Mouse (Mus musculus): ENCODE results near the gene Sh3gl3. TPM values are rescaled to one million over a fixed set of nuclear protein-coding genes. Genes with fewer than 3 reads are reported as not detected.

The Sh3gl3 gene
- polyA plus RNA-seq, 1 experiment from 2014 or later = 69.4 TPM

DNA sequence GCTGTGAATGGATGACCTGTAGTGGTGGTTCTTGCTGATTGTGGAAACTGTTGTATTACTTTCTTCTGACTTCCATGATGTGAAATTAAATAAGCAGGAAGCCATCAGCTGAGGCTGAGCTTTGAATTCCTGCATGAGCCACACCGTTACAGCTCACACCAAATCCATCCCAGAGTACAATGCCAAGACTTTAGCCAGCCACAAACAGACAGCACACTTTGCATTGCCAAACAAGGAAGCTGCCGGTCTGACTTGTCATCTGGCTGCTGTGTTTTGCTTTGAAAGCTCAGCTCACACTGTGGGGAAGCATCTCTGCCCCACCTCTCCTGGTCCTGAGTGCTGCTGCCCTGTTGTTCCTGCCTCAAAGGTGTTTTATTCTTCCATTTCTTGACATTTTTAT is 9.1 kb downstream of the Sh3gl3 start:
- no peaks in the 10 kb centered on the region for H3K4me1 ChIP-seq (ENCODE audit: control insufficient read depth, insufficient read depth, low read depth, low read length)
- no peak overlapping the region for H3K4me2 ChIP-seq (ENCODE audit: low read length)
- H3K27ac ChIP-seq (ENCODE audit: low read depth, low read length) = no peak overlapping the region
- no peak overlapping the region for H3K9ac ChIP-seq (ENCODE audit: low read depth, low read length)
- ATAC-seq = no peak
- H3K9me3 ChIP-seq (ENCODE audit: control insufficient read depth, low read length) = 0 out of 2 replicates have a peak, but pooled peaks cover 2% of the 10 kb centered on the region
- H3K36me3 ChIP-seq (ENCODE audit: control insufficient read depth, insufficient read depth, low read length) = no peaks in the 10 kb centered on the region
- H3K27me3 ChIP-seq (replicated peaks; ENCODE audit: control insufficient read depth, insufficient read depth, low read length) = no peaks in the 10 kb centered on the region
- WGBS = 10% methylated on average over 2 of the region's 2 CpGs
- H3K4me3 ChIP-seq (ENCODE audit: low read length) = no peak overlapping the region

DNA sequence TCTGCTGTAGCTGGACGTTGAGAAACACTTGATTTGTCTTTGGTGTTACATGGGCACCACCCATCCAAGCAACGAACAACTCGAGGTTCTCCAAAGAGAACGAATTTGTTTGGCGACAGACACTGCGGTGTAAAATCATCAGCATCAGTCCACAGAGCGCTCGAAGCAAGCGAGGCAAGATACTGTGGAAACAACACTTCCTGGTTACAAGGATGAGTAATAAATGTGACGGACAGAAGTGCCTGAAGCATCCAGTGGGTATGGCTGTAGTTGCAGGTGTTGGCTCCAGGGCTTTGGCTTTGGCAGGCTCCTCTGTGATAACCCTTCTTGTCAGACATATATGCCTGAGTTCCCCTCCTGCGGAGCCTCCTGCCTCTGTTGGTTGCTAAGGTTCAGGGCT is 18.0 kb downstream of the Sh3gl3 start:
- Histone ChIP-seq H3K36me3 (ENCODE audit: control insufficient read depth, insufficient read depth, low read length) (no peaks in the 10 kb centered on the region), H3K4me3 (ENCODE audit: low read length) (no peak overlapping the region), H3K4me1 (ENCODE audit: control insufficient read depth, insufficient read depth, low read depth, low read length) (no peaks in the 10 kb centered on the region), H3K4me2 (ENCODE audit: low read length) (no peak overlapping the region), H3K27ac (ENCODE audit: low read depth, low read length) (no peak overlapping the region), H3K9me3 (ENCODE audit: control insufficient read depth, low read length) (no peaks in the 10 kb centered on the region), H3K27me3 (replicated peaks; ENCODE audit: control insufficient read depth, insufficient read depth, low read length) (no peaks in the 10 kb centered on the region), H3K9ac (ENCODE audit: low read depth, low read length) (no peak overlapping the region)
- ATAC-seq = no peak
- 89% methylated on average over 11 of the region's 11 CpGs for WGBS

DNA sequence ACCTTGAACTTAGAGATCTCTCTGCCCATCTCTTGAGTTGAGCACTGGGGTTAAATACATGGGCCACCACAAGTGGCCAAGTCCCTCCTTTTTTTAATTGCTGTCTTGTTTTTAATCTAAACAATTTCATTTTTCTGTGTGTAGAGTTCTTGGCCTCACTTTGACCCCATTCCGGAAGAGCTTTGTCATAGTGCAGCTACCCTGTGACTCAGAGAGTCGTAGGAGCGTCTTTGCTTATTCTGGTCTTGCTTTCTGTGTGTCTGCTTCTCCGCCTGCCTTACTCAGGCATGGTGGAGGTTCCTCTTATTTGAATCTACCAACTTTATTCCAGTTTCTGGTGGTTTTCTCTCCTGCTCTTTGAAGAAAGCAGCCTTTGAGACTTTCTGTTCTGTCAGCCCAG is 18.9 kb downstream of the Sh3gl3 start:
- Histone ChIP-seq H3K9me3 (ENCODE audit: control insufficient read depth, low read length) (no peaks in the 10 kb centered on the region), H3K36me3 (ENCODE audit: control insufficient read depth, insufficient read depth, low read length) (no peaks in the 10 kb centered on the region), H3K27me3 (replicated peaks; ENCODE audit: control insufficient read depth, insufficient read depth, low read length) (no peaks in the 10 kb centered on the region), H3K27ac (ENCODE audit: low read depth, low read length) (no peak overlapping the region), H3K4me1 (ENCODE audit: control insufficient read depth, insufficient read depth, low read depth, low read length) (no peaks in the 10 kb centered on the region), H3K4me3 (ENCODE audit: low read length) (no peak overlapping the region), H3K9ac (ENCODE audit: low read depth, low read length) (no peak overlapping the region), H3K4me2 (ENCODE audit: low read length) (no peak overlapping the region)
- ATAC-seq = no peak
- WGBS = 89% methylated on average over 4 of the region's 4 CpGs

DNA sequence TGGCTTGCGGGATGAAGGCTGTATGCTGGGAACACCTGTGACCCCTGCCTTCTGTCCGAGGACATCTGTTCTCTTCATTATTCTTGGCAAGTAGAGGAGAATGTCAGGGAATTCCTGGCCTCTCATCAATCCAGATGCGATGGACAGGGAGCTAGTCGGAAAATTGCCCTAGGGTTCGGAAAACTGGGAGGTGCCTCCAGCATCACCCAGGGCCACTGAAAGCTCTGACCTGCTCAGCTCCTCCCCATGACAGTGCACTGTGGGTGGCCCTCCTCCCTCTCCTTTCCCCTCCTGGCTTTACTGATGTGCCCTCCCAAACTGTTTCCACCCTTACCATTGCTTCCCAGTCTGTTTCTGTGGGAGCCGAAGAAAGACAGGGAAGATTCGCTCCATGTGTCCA is 29.5 kb downstream of the Sh3gl3 start:
- ATAC-seq = no peak
- Histone ChIP-seq H3K27me3 (replicated peaks; ENCODE audit: control insufficient read depth, insufficient read depth, low read length) (no peaks in the 10 kb centered on the region), H3K4me2 (ENCODE audit: low read length) (no peak overlapping the region), H3K4me3 (ENCODE audit: low read length) (no peak overlapping the region), H3K27ac (ENCODE audit: low read depth, low read length) (no peak overlapping the region), H3K36me3 (ENCODE audit: control insufficient read depth, insufficient read depth, low read length) (no peaks in the 10 kb centered on the region), H3K4me1 (ENCODE audit: control insufficient read depth, insufficient read depth, low read depth, low read length) (peaks cover 3% of the 10 kb centered on the region; the same call in 1 of the 2 replicates), H3K9ac (ENCODE audit: low read depth, low read length) (no peak overlapping the region), H3K9me3 (ENCODE audit: control insufficient read depth, low read length) (no peaks in the 10 kb centered on the region)
- WGBS = 63% methylated on average over 7 of the region's 7 CpGs

DNA sequence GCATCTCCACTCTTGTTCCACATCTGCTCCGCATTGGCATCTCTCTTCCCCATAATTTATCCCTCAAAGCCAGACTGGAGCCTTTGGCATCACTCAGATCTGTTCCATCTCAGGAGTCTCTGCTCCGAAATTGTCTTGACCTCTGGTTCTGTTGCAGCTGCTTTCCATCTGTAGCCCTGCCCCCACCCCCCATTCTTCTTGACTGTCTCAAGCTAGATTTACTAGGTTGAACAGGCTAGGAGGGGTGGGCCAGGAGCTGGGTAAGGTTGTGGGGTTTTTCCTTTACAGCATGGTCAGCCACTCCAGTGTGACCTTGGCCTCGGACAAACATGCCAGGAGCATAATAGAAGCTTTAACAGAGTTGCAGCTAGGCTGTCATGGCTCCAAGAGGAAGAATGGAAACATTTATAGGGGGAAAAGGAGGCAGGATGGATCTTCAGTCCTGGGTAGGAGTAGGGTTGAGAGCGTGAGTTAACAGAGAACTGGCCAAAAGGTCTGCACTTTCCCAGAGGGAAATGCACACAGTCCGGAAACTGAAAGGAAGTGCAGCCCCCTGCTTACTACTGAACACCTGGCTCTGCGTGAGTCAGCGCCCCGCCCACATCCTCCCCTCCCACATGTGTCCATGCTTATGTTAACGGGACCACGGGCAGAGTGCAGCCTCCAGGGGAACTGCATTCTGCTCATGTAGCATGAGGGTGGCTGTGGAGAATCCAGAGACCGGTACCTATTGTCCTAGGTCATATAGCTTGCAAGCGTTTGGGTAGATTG is 30.6 kb downstream of the Sh3gl3 start:
- no peak overlapping the region for H3K4me3 ChIP-seq (ENCODE audit: low read length)
- H3K36me3 ChIP-seq (ENCODE audit: control insufficient read depth, insufficient read depth, low read length) = no peaks in the 10 kb centered on the region
- no peak overlapping the region for H3K4me2 ChIP-seq (ENCODE audit: low read length)
- H3K9ac ChIP-seq (ENCODE audit: low read depth, low read length) = no peak overlapping the region
- peak; percentile 17; the same call in 1 of the 2 replicates for ATAC-seq
- no peaks in the 10 kb centered on the region for H3K9me3 ChIP-seq (ENCODE audit: control insufficient read depth, low read length)
- no peak overlapping the region for H3K27ac ChIP-seq (ENCODE audit: low read depth, low read length)
- WGBS = 56% methylated on average over 12 of the region's 12 CpGs
- peaks cover 3% of the 10 kb centered on the region; the same call in 1 of the 2 replicates for H3K4me1 ChIP-seq (ENCODE audit: control insufficient read depth, insufficient read depth, low read depth, low read length)
- no peaks in the 10 kb centered on the region for H3K27me3 ChIP-seq (replicated peaks; ENCODE audit: control insufficient read depth, insufficient read depth, low read length)

DNA sequence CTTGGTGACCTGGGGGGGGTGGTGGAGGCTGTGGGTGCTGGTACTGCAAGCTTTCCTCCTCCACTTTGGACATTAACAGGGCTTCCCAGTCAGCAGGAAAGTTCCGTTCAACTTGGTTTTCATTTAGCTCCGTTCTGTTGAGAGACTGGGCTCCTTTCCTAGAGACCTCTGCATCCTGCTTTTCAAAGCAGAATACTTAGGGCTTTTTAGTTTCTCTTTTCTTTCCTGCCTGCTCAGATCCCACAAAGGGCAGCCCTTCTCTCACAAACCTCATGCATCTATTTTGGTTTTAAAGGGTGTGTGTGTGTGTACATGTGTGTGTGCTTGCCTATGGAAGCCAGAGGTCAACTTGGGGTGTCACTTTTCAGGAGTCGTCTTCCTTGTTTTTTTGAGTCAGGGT is 31.3 kb downstream of the Sh3gl3 start:
- Histone ChIP-seq H3K36me3 (ENCODE audit: control insufficient read depth, insufficient read depth, low read length) (no peaks in the 10 kb centered on the region), H3K4me3 (ENCODE audit: low read length) (no peak overlapping the region), H3K4me1 (ENCODE audit: control insufficient read depth, insufficient read depth, low read depth, low read length) (peaks cover 3% of the 10 kb centered on the region; the same call in 1 of the 2 replicates), H3K9ac (ENCODE audit: low read depth, low read length) (no peak overlapping the region), H3K9me3 (ENCODE audit: control insufficient read depth, low read length) (no peaks in the 10 kb centered on the region), H3K27ac (ENCODE audit: low read depth, low read length) (no peak overlapping the region), H3K27me3 (replicated peaks; ENCODE audit: control insufficient read depth, insufficient read depth, low read length) (no peaks in the 10 kb centered on the region), H3K4me2 (ENCODE audit: low read length) (no peak overlapping the region)
- no peak for ATAC-seq
- 90% methylated on average over 3 of the region's 3 CpGs for WGBS

DNA sequence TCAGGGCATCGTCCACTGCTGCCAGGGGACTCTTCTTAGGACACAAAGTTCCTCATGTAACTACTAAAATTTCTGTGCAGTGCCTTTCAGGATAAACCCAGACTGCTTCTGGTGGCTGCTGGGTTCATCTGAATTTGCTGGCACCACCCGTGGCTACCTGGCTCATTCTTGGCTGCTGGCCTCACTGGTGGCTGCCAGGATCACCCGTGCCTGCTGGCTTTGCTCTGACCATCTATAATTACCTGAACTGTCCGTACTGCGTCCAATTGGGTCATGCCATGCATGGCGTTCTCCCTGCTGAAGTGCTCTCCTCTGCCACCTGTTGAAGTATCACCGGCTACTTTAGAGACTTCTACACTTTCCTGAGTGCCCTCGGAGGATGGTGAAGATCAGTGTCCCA is 33.1 kb downstream of the Sh3gl3 start:
- H3K4me1 ChIP-seq (ENCODE audit: control insufficient read depth, insufficient read depth, low read depth, low read length) = peaks cover 3% of the 10 kb centered on the region; the same call in 1 of the 2 replicates
- 89% methylated on average over 8 of the region's 8 CpGs for WGBS
- no peaks in the 10 kb centered on the region for H3K9me3 ChIP-seq (ENCODE audit: control insufficient read depth, low read length)
- no peaks in the 10 kb centered on the region for H3K27me3 ChIP-seq (replicated peaks; ENCODE audit: control insufficient read depth, insufficient read depth, low read length)
- H3K9ac ChIP-seq (ENCODE audit: low read depth, low read length) = no peak overlapping the region
- no peak overlapping the region for H3K4me2 ChIP-seq (ENCODE audit: low read length)
- H3K36me3 ChIP-seq (ENCODE audit: control insufficient read depth, insufficient read depth, low read length) = no peaks in the 10 kb centered on the region
- no peak overlapping the region for H3K4me3 ChIP-seq (ENCODE audit: low read length)
- H3K27ac ChIP-seq (ENCODE audit: low read depth, low read length) = no peak overlapping the region
- ATAC-seq = no peak

DNA sequence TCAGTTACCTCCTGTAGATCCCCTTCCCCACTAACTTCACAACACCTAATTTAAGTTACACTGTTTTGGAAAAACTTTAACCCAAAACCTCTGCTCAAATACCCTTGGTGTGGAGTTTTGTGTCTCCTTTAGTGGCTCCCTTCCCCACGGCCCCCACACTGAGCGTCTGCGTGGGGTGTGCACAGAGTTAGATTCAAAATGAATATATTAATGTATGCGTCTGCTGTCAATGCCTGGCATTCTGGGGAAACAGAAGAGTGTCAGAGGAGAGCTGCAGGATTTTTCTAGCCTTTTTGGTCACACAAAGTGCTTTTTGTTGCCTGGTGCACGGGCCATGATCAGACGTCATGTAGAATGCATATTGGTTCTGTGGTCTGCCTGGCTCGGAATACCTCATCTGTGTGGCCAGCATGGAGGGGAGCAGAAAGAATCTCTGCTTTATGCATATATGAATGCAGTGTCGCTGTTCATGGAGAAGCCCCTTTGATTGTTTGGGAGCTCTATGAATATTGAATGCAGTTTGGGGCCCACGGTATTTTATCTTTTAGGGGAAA is 47.8 kb downstream of the Sh3gl3 start:
- H3K4me1 ChIP-seq (ENCODE audit: control insufficient read depth, insufficient read depth, low read depth, low read length) = no peaks in the 10 kb centered on the region
- 41% methylated on average over 9 of the region's 9 CpGs for WGBS
- H3K36me3 ChIP-seq (ENCODE audit: control insufficient read depth, insufficient read depth, low read length) = no peaks in the 10 kb centered on the region
- ATAC-seq = 0 out of 2 replicates have a peak, but pooled peaks have one; percentile 27
- H3K4me3 ChIP-seq (ENCODE audit: low read length) = no peak overlapping the region
- no peaks in the 10 kb centered on the region for H3K27me3 ChIP-seq (replicated peaks; ENCODE audit: control insufficient read depth, insufficient read depth, low read length)
- H3K27ac ChIP-seq (ENCODE audit: low read depth, low read length) = no peak overlapping the region
- H3K4me2 ChIP-seq (ENCODE audit: low read length) = no peak overlapping the region
- H3K9me3 ChIP-seq (ENCODE audit: control insufficient read depth, low read length) = no peaks in the 10 kb centered on the region
- H3K9ac ChIP-seq (ENCODE audit: low read depth, low read length) = no peak overlapping the region

DNA sequence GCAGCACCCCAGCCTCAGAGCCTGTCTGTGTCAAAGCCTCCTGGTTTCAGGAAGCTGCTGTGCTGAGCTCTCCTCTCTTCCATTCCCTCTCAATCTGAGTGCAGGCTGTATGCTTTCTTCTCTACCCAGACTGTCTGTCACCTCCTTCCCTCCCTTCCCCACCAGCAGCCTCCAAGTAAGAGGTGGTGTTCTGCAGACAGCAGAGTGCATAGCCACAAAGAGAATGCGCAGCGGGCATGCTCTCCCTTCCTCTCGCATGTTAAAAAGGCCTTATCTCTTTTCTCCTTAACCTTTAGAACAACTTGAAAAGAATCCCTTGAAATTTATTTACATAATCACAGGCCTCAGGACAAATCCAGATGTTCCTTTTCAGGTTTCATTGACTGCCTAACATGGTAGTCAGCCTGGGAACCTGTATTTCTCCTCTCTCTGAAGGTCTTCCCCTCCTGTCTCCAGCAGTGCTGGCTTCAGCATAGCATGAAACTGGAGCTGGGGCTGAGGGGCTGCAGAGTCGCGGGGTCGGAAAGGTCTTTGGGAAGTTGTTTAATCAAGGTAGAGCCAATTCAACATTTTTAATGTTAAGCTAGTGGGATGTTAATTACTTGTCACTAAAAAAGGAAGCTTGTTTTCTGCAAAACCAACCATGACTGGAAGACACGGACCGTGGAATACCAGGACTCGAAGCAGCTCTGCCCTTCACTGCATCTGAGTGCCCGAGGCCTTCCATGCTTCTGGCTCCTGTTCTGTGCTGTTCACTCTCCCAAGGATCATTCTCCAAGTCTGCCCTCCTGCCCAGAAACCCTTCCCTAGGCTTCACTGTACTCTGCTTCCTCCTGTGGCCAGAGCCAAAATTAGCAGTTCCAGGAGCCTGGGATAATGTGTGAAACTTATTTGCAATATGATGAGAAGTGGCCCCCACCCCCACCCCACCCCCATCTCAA is 50.5 kb downstream of the Sh3gl3 start:
- no peak overlapping the region for H3K4me2 ChIP-seq (ENCODE audit: low read length)
- no peak overlapping the region for H3K9ac ChIP-seq (ENCODE audit: low read depth, low read length)
- H3K4me1 ChIP-seq (ENCODE audit: control insufficient read depth, insufficient read depth, low read depth, low read length) = no peaks in the 10 kb centered on the region
- H3K27ac ChIP-seq (ENCODE audit: low read depth, low read length) = no peak overlapping the region
- no peaks in the 10 kb centered on the region for H3K27me3 ChIP-seq (replicated peaks; ENCODE audit: control insufficient read depth, insufficient read depth, low read length)
- no peaks in the 10 kb centered on the region for H3K36me3 ChIP-seq (ENCODE audit: control insufficient read depth, insufficient read depth, low read length)
- no peak overlapping the region for H3K4me3 ChIP-seq (ENCODE audit: low read length)
- H3K9me3 ChIP-seq (ENCODE audit: control insufficient read depth, low read length) = no peaks in the 10 kb centered on the region
- WGBS = 30% methylated on average over 10 of the region's 10 CpGs
- no peak for ATAC-seq

All from hindbrain, embryonic 16.5 days (tissue).